Mouse (Mus musculus) neural tube, embryonic 14.5 days (tissue): Measurements from ENCODE around the gene Kcnj14. TPM values are rescaled to one million over a fixed set of nuclear protein-coding genes. Genes with fewer than 3 reads are reported as not detected.

ENCODE experiments used
- ATAC-seq: fragments of 200-750 bp; cut with Nextera tagmentation; 2 replicates; pipeline ENCODE4 v1.8.0; 2017; ENCODE audit warnings: low read depth, mild to moderate bottlenecking, moderate TSS enrichment, moderate library complexity
- H3K27ac ChIP-seq: fragments of 300-500 bp; sonication (generic); 2 replicates; pipeline ENCODE4 v1.5.1; 2014; ENCODE audit warnings: low read depth, mild to moderate bottlenecking, control low read depth, low read length, moderate library complexity, mixed read lengths
- H3K27me3 ChIP-seq: fragments of 300-500 bp; sonication (generic); 2 replicates; pipeline ENCODE4 v1.6.1; 2014; ENCODE audit warnings: low read length; ENCODE audit not compliant: control insufficient read depth, insufficient read depth
- H3K36me3 ChIP-seq: fragments of 300-500 bp; sonication (generic); 2 replicates; pipeline ENCODE4 v1.6.1; 2014; ENCODE audit warnings: low read length, mixed read lengths; ENCODE audit not compliant: control insufficient read depth, insufficient read depth
- H3K4me1 ChIP-seq: fragments of 300-500 bp; sonication (generic); 2 replicates; pipeline ENCODE4 v1.6.1; 2014; ENCODE audit warnings: low read length; ENCODE audit not compliant: control insufficient read depth, insufficient read depth
- H3K4me2 ChIP-seq: fragments of 300-500 bp; sonication (generic); 2 replicates; pipeline ENCODE4 v1.6.1; 2014; ENCODE audit warnings: mild to moderate bottlenecking, low read depth, low read length, control low read depth
- H3K4me3 ChIP-seq: fragments of 300-500 bp; sonication (generic); 2 replicates; pipeline ENCODE4 v1.5.1; 2014; ENCODE audit warnings: low read depth, low read length, control low read depth, mixed read lengths
- H3K9ac ChIP-seq: fragments of 300-500 bp; sonication (generic); replicated peaks from 2 replicates; pipeline ENCODE4 v1.6.1; 2014; ENCODE audit warnings: low read depth, mild to moderate bottlenecking, control low read depth, low read length, mixed read lengths
- H3K9me3 ChIP-seq: fragments of 300-500 bp; sonication (generic); 2 replicates; pipeline ENCODE4 v1.6.1; 2016; ENCODE audit warnings: low read length; ENCODE audit not compliant: control insufficient read depth
- whole genome bisulfite sequencing: fragments of 180-500 bp; shearing (Covaris S2); extraction: QIAGEN DNeasy Blood & Tissue Kit; methylation state at CpG from one replicate; pipeline ENCODE4 v1.1.7; 2014; 5-methylcytosine and 5-hydroxymethylcytosine counted together
- polyA plus RNA-seq: library from polyadenylated mRNA; unstranded; fragments of >200 nt; fragmentation: Nextera tagmentation; extraction: Ambion mirVana; gene quantifications from 2 replicates; pipeline ENCODE4 v1.2.1, GENCODE M21; 2014

Kcnj14 gene
- polyA plus RNA-seq, 1 experiment from 2014 or later = 1.1 TPM

- no peak overlapping the region for H3K9ac ChIP-seq
These were observed 18.6 kb downstream of the Kcnj14 start for GRCm38 (mm10) chr7:45805941-45806340.

GRCm38 (mm10) chr7:45802551-45802950 lies 22.0 kb downstream of the Kcnj14 start:
- Histone ChIP-seq H3K4me2 (no peak overlapping the region), H3K27me3 (no peaks in the 10 kb centered on the region), H3K9me3 (no peaks in the 10 kb centered on the region), H3K9ac (no peak overlapping the region), H3K36me3 (peaks cover 50% of the 10 kb centered on the region), H3K4me1 (peaks cover 12% of the 10 kb centered on the region), H3K4me3 (no peak overlapping the region), H3K27ac (no peak overlapping the region)
- ATAC-seq = no peak
- WGBS = 96% methylated on average over 6 of the region's 6 CpGs

More at GRCm38 (mm10) chr7:45805941-45806340, 18.6 kb downstream of the Kcnj14 start:
- Histone ChIP-seq H3K9me3 (no peaks in the 10 kb centered on the region), H3K27me3 (no peaks in the 10 kb centered on the region), H3K4me3 (no peak overlapping the region), H3K4me1 (no peaks in the 10 kb centered on the region), H3K4me2 (no peak overlapping the region), H3K36me3 (peaks cover 76% of the 10 kb centered on the region), H3K27ac (no peak overlapping the region; the same call in 1 of the 2 replicates)
- no peak for ATAC-seq
- WGBS = 58% methylated on average over 5 of the region's 5 CpGs

- Histone ChIP-seq H3K36me3 (peaks cover 39% of the 10 kb centered on the region), H3K9ac (no peak overlapping the region), H3K4me1 (peaks cover 17% of the 10 kb centered on the region), H3K27me3 (no peaks in the 10 kb centered on the region), H3K4me3 (no peak overlapping the region), H3K9me3 (no peaks in the 10 kb centered on the region), H3K4me2 (no peak overlapping the region), H3K27ac (peak overlapping the region; percentile 2; the same call in 1 of the 2 replicates)
- peak; percentile 61; the same call in 1 of the 2 replicates for ATAC-seq
- WGBS = 6% methylated on average over 12 of the region's 12 CpGs
These were observed 23.2 kb downstream of the Kcnj14 start for GRCm38 (mm10) chr7:45801348-45801747.

- Histone ChIP-seq H3K4me2 (no peak overlapping the region), H3K4me3 (no peak overlapping the region), H3K4me1 (peaks cover 17% of the 10 kb centered on the region), H3K9ac (no peak overlapping the region), H3K27ac (peak overlapping the region; percentile 2; the same call in 1 of the 2 replicates), H3K9me3 (no peaks in the 10 kb centered on the region), H3K36me3 (peaks cover 35% of the 10 kb centered on the region), H3K27me3 (no peaks in the 10 kb centered on the region)
- ATAC-seq = no peak
- WGBS = 27% methylated on average over 22 of the region's 25 CpGs
These were observed 23.9 kb downstream of the Kcnj14 start for GRCm38 (mm10) chr7:45800546-45801204.

GRCm38 (mm10) chr7:45800001-45800400 lies 24.6 kb downstream of the Kcnj14 start:
- Histone ChIP-seq H3K4me1 (peaks cover 17% of the 10 kb centered on the region), H3K4me3 (no peak overlapping the region), H3K4me2 (no peak overlapping the region), H3K36me3 (peaks cover 41% of the 10 kb centered on the region), H3K27ac (no peak overlapping the region), H3K27me3 (no peaks in the 10 kb centered on the region), H3K9ac (no peak overlapping the region), H3K9me3 (no peaks in the 10 kb centered on the region)
- ATAC-seq = no peak
- 39% methylated on average over 7 of the region's 7 CpGs for WGBS

- H3K36me3 ChIP-seq = peaks cover 43% of the 10 kb centered on the region
These were observed 25.7 kb downstream of the Kcnj14 start for GRCm38 (mm10) chr7:45798931-45799330.

GRCm38 (mm10) chr7:45798511-45798836 lies 26.1 kb downstream of the Kcnj14 start:
- no peaks in the 10 kb centered on the region for H3K27me3 ChIP-seq
- WGBS = 8% methylated on average over 18 of the region's 19 CpGs
- H3K36me3 ChIP-seq = peaks cover 45% of the 10 kb centered on the region

More at GRCm38 (mm10) chr7:45798931-45799330, 25.7 kb downstream of the Kcnj14 start:
- 50% methylated on average over 7 of the region's 7 CpGs for WGBS
- Histone ChIP-seq H3K27me3 (no peaks in the 10 kb centered on the region), H3K27ac (no peak overlapping the region), H3K9ac (no peak overlapping the region), H3K4me1 (peaks cover 17% of the 10 kb centered on the region), H3K4me3 (no peak overlapping the region), H3K9me3 (no peaks in the 10 kb centered on the region), H3K4me2 (no peak overlapping the region)
- no peak for ATAC-seq

GRCm38 (mm10) chr7:45797661-45798510 lies 26.7 kb downstream of the Kcnj14 start:
- Histone ChIP-seq H3K9ac (peak overlapping the region; percentile 50), H3K4me2 (peak overlapping the region; percentile 45), H3K4me1 (peaks cover 17% of the 10 kb centered on the region), H3K36me3 (peaks cover 46% of the 10 kb centered on the region), H3K27ac (no peak overlapping the region), H3K27me3 (no peaks in the 10 kb centered on the region), H3K9me3 (no peaks in the 10 kb centered on the region), H3K4me3 (peak overlapping the region; percentile 13; the same call in 1 of the 2 replicates)
- ATAC-seq = no peak
- WGBS = 6% methylated on average over 33 of the region's 60 CpGs

More at GRCm38 (mm10) chr7:45798511-45798836, 26.1 kb downstream of the Kcnj14 start:
- H3K4me1 ChIP-seq = peaks cover 17% of the 10 kb centered on the region
- H3K9me3 ChIP-seq = no peaks in the 10 kb centered on the region
- H3K4me2 ChIP-seq = peak overlapping the region; percentile 45
- peak overlapping the region; percentile 13; the same call in 1 of the 2 replicates for H3K4me3 ChIP-seq
- ATAC-seq = no peak
- H3K27ac ChIP-seq = no peak overlapping the region
- H3K9ac ChIP-seq = peak overlapping the region; percentile 50; the same call in 1 of the 2 replicates

- WGBS = 49% methylated on average over 6 of the region's 6 CpGs
- H3K4me2 ChIP-seq = no peak overlapping the region
- H3K36me3 ChIP-seq = peaks cover 48% of the 10 kb centered on the region
- ATAC-seq = no peak
- H3K9ac ChIP-seq = no peak overlapping the region; the same call in 1 of the 2 replicates
- no peaks in the 10 kb centered on the region for H3K9me3 ChIP-seq
- H3K4me3 ChIP-seq = no peak overlapping the region
- peaks cover 17% of the 10 kb centered on the region for H3K4me1 ChIP-seq
- H3K27me3 ChIP-seq = no peaks in the 10 kb centered on the region
- H3K27ac ChIP-seq = no peak overlapping the region
These were observed 27.6 kb downstream of the Kcnj14 start for GRCm38 (mm10) chr7:45796950-45797349.
